Mouse (Mus musculus) left cerebral cortex, postnatal 25 days (tissue): ENCODE data around the gene Kif27. TPM values are rescaled to one million over a fixed set of nuclear protein-coding genes. Genes with fewer than 3 reads are reported as not detected.
"Not testable (repeated sequence)": the region's sequence is repeated elsewhere in the genome, so short reads cannot be mapped to it uniquely, and the experiment has no call there.

ENCODE experiments used
- DNase-seq, 2 experiments: peaks; one replicate each; pipeline ENCODE4 v3.0.0; 2022; ENCODE audit warnings: low spot score in 2 of 2, mixed read lengths in 1 of 2
- intact Hi-C: fragments of 180-260 bp; cut with DNase I; formaldehyde crosslinking; loops from one replicate; pipeline ENCODE4 v1.15.1; 2025
- total RNA-seq, 2 experiments: library from RNA; stranded (reverse); gene quantifications; 2 replicates each; pipeline ENCODE4 v1.2.3; 2021

The Kif27 gene
- total RNA-seq, 2 experiments from 2014 or later = 2.9 to 4.3 TPM

- DNase-seq = no peak
These were observed 8.7 kb upstream of the Kif27 start for GRCm38 (mm10) chr13:58367641-58368040.

GRCm38 (mm10) chr13:58366373-58366772, 7.5 kb upstream of the Kif27 start:
- intact Hi-C loops = no loop called here
- DNase-seq = no peak

More at GRCm38 (mm10) chr13:58367641-58368040, 8.7 kb upstream of the Kif27 start:
- intact Hi-C loops = no loop called here

GRCm38 (mm10) chr13:58365179-58365578, 6.3 kb upstream of the Kif27 start:
- intact Hi-C loops, DNase-seq: not testable (repeated sequence)

- DNase-seq = no peak
- intact Hi-C loops = no loop called here
These were observed 5.6 kb upstream of the Kif27 start for GRCm38 (mm10) chr13:58364353-58365175.

GRCm38 (mm10) chr13:58359304-58359653, 357 bp upstream of the Kif27 start:
- DNase-seq = no peak
- intact Hi-C loops = no loop called here

- intact Hi-C loops = no loop called here
- DNase-seq = no peak
These were observed 5.9 kb downstream of the Kif27 start for GRCm38 (mm10) chr13:58352996-58353395.

- intact Hi-C loops = no loop called here
- DNase-seq = no peak
These were observed 8.3 kb downstream of the Kif27 start for GRCm38 (mm10) chr13:58350606-58351005.

- intact Hi-C loops = no loop called here
- peak; percentile 39 to 71 for DNase-seq
These were observed 14.4 kb downstream of the Kif27 start for GRCm38 (mm10) chr13:58344505-58344904.

GRCm38 (mm10) chr13:58337456-58337855, 21.5 kb downstream of the Kif27 start:
- no peak for DNase-seq
- intact Hi-C loops = no loop called here

- DNase-seq = no peak
- intact Hi-C loops = no loop called here
These were observed 24.8 kb downstream of the Kif27 start for GRCm38 (mm10) chr13:58334116-58334515.

- DNase-seq = peak in 1 of 2 experiments; percentile 10
- intact Hi-C loops = no loop called here
These were observed 41.2 kb downstream of the Kif27 start for GRCm38 (mm10) chr13:58317768-58318167.

GRCm38 (mm10) chr13:58314991-58315390, 43.9 kb downstream of the Kif27 start:
- intact Hi-C loops = no loop called here
- no peak for DNase-seq

GRCm38 (mm10) chr13:58313758-58314157, 45.2 kb downstream of the Kif27 start:
- DNase-seq = no peak
- intact Hi-C loops = no loop called here

GRCm38 (mm10) chr13:58311351-58311750, 47.6 kb downstream of the Kif27 start:
- DNase-seq = no peak
- intact Hi-C loops = no loop called here

GRCm38 (mm10) chr13:58309499-58309898, 49.4 kb downstream of the Kif27 start:
- intact Hi-C loops = no loop called here
- no peak for DNase-seq

GRCm38 (mm10) chr13:58307453-58307852, 51.5 kb downstream of the Kif27 start:
- intact Hi-C loops = no loop called here
- no peak for DNase-seq

GRCm38 (mm10) chr13:58305230-58305629, 53.7 kb downstream of the Kif27 start:
- intact Hi-C loops = no loop called here
- no peak for DNase-seq

GRCm38 (mm10) chr13:58302421-58303145, 56.3 kb downstream of the Kif27 start:
- intact Hi-C loops = no loop called here

GRCm38 (mm10) chr13:58301961-58302360, 57.0 kb downstream of the Kif27 start:
- no peak for DNase-seq
- intact Hi-C loops = no loop called here

More at GRCm38 (mm10) chr13:58302421-58303145, 56.3 kb downstream of the Kif27 start:
- no peak for DNase-seq

- intact Hi-C loops = no loop called here
- DNase-seq = no peak
These were observed 60.2 kb downstream of the Kif27 start for GRCm38 (mm10) chr13:58298756-58299155.

GRCm38 (mm10) chr13:58295582-58295981, 63.3 kb downstream of the Kif27 start:
- intact Hi-C loops = no loop called here
- DNase-seq = no peak
